Mouse (Mus musculus) bone marrow, adult 2 months (tissue): Measurements from ENCODE around the gene Lat2.

Source experiments
- CTCF ChIP-seq: fragments of 200-500 bp; IDR thresholded peaks from 2 replicates; pipeline ENCODE4 v1.5.1; 2011; ENCODE audit warnings: low read length, control low read depth; ENCODE audit not compliant: control insufficient read depth, insufficient read depth
- POLR2A ChIP-seq: fragments of 200-500 bp; IDR thresholded peaks from 2 replicates; pipeline ENCODE4 v1.6.1; 2011; ENCODE audit warnings: low read depth, mild to moderate bottlenecking, control low read depth, low read length, borderline replicate concordance; ENCODE audit not compliant: control insufficient read depth

DNA sequence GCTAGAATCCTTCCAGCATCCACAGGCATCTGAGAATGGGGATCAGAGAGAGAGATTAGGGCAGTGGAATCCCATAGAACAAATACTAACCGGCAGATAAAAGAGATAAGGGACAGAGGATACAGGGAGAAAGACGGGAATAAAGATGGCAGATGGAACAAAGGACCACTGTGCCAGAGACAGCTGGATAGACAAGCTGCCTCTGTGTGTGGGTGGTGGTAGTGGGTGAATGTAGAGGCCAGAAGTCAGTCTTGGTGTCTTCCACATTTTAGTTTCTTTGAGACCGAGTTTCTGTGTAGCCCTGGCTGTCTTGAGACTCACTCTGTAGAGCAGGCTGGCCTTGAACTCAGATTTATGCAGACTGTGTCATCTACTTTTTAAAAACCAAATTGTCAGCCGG lies 955 bp upstream of the Lat2 start:
- TF ChIP-seq CTCF (no peak), POLR2A (no peak)
